Mouse (Mus musculus) lung, adult 2 months (tissue): ENCODE measurements around the gene Cdkl5.

Source experiments
- CTCF ChIP-seq: fragments of 200-500 bp; IDR thresholded peaks from 2 replicates; pipeline ENCODE4 v1.5.1; 2011; ENCODE audit warnings: mild to moderate bottlenecking, low read length, control low read depth; ENCODE audit not compliant: insufficient read depth
- POLR2A ChIP-seq: fragments of 200-500 bp; IDR thresholded peaks from 2 replicates; pipeline ENCODE4 v1.6.1; 2011; ENCODE audit warnings: low read depth, mild to moderate bottlenecking, control low read depth, low read length, borderline replicate concordance; ENCODE audit errors: extremely low read depth

DNA sequence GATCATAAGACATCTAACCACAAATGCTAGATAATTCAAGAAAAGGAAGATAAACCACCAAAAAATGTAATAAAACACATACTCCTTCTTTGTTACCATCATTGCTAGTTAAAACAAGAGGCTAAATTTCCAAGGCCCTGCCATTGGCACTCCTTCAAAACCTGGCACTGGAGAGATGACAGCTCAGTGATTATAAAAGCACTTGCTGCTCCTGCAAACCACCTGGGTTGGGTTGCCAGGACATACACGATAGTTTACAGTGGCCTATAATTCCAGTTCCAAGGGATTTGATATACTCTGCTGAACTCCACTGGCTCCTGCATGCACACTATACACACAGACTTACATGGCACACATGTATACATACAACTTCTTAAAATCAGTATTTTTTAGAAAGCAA, 16.6 kb downstream of the Cdkl5 start:
- TF ChIP-seq POLR2A (no peak), CTCF (no peak)
